In genomic region chr5:122062479-122062878, GRCm38 (mm10) we compare ENCODE assay signal across 11 mouse cellular contexts. TPM values are rescaled to one million over a fixed set of nuclear protein-coding genes. Genes with fewer than 3 reads are reported as not detected.
DNase-seq lines count a peak whose midpoint lies in the region; ATAC-seq and TF ChIP-seq lines count a peak whose summit lies in the region.
"Had no signal": no experiment of that assay in that cellular context is flagged by ENCODE, and none has a peak within 500 bp of the region (broad histone marks: within the 10 kb centered on the region; RNA-seq: fewer than 3 reads in every experiment).

No protein-coding gene starts in this region.

- H3K36me3 ChIP-seq in embryonic facial prominence, embryonic 12.5 days, result no peaks in the 10 kb centered on the region
- no peaks in the 10 kb centered on the region for H3K36me3 ChIP-seq in embryonic facial prominence, embryonic 10.5 days (replicated peaks)
- no peaks in the 10 kb centered on the region for H3K36me3 ChIP-seq in hindbrain, embryonic 16.5 days (ENCODE audit: control insufficient read depth, insufficient read depth, low read length)
- no peaks in the 10 kb centered on the region for H3K36me3 ChIP-seq in hindbrain, embryonic 13.5 days
- H3K36me3 ChIP-seq in lung, embryonic 16.5 days (ENCODE audit: control insufficient read depth, insufficient read depth, low read length), result no peaks in the 10 kb centered on the region
- no peaks in the 10 kb centered on the region for H3K36me3 ChIP-seq in midbrain, postnatal 0 days (ENCODE audit: insufficient read depth, low read length)
- H3K36me3 ChIP-seq: limb, embryonic 15.5 days had no signal

- H3K4me2 ChIP-seq in embryonic facial prominence, embryonic 12.5 days (replicated peaks), result 0 out of 2 replicates have a peak overlapping the region, but pooled peaks have one; percentile 7
- H3K4me2 ChIP-seq in hindbrain, embryonic 16.5 days (ENCODE audit: low read length), result peak overlapping the region; percentile 29
- H3K4me2 ChIP-seq in hindbrain, embryonic 13.5 days, result no peak overlapping the region
- no peak overlapping the region for H3K4me2 ChIP-seq in lung, embryonic 16.5 days (ENCODE audit: low read depth, low read length)
- H3K4me2 ChIP-seq in midbrain, postnatal 0 days (ENCODE audit: low read depth, low read length, poor library complexity, severe bottlenecking), result 0 out of 2 replicates have a peak overlapping the region, but pooled peaks have one; percentile 12
- H3K4me2 ChIP-seq: limb, embryonic 15.5 days had no signal

- H3K27ac ChIP-seq in embryonic facial prominence, embryonic 12.5 days, result no peak overlapping the region
- H3K27ac ChIP-seq in embryonic facial prominence, embryonic 10.5 days (replicated peaks), result no peak overlapping the region
- H3K27ac ChIP-seq in hindbrain, embryonic 16.5 days (ENCODE audit: low read depth, low read length), result no peak overlapping the region
- no peak overlapping the region for H3K27ac ChIP-seq in hindbrain, embryonic 13.5 days
- H3K27ac ChIP-seq in lung, embryonic 16.5 days (ENCODE audit: low read length), result no peak overlapping the region
- H3K27ac ChIP-seq in midbrain, postnatal 0 days (ENCODE audit: low read depth, low read length), result 0 out of 2 replicates have a peak overlapping the region, but pooled peaks have one; percentile 12
- H3K27ac ChIP-seq: limb, embryonic 15.5 days had no signal

- WGBS in embryonic facial prominence, embryonic 12.5 days, result 32% methylated on average over 12 of the region's 12 CpGs
- 40% methylated on average over 12 of the region's 12 CpGs for WGBS in embryonic facial prominence, embryonic 10.5 days
- 25% methylated on average over 12 of the region's 12 CpGs for WGBS in hindbrain, embryonic 16.5 days
- 37% methylated on average over 12 of the region's 12 CpGs for WGBS in hindbrain, embryonic 13.5 days
- WGBS in lung, embryonic 16.5 days, result 13% methylated on average over 12 of the region's 12 CpGs
- WGBS in midbrain, postnatal 0 days, result 35% methylated on average over 12 of the region's 12 CpGs

- DNase-seq in embryonic facial prominence, embryonic 10.5 days (ENCODE audit: low spot score), result no peak
- no peak for DNase-seq in lung, postnatal 25 days (ENCODE audit: low spot score)
- DNase-seq in midbrain, postnatal 0 days (ENCODE audit: low spot score), result no peak
- DNase-seq in T-cell, adult 2 months (ENCODE audit: low spot score), result no peak
- DNase-seq: thymus, adult 18-20 months had no signal

- ATAC-seq in embryonic facial prominence, embryonic 12.5 days (ENCODE audit: insufficient number of reproducible peaks, insufficient read depth, low FRiP score, low TSS enrichment), result no peak
- ATAC-seq in hindbrain, embryonic 16.5 days, result no peak
- ATAC-seq in hindbrain, embryonic 13.5 days (ENCODE audit: low FRiP score), result no peak
- peak; percentile 18; the same call in 1 of the 2 replicates for ATAC-seq in lung, embryonic 16.5 days (ENCODE audit: low read depth)
- ATAC-seq in midbrain, postnatal 0 days (ENCODE audit: low FRiP score), result no peak

- H3K9me3 ChIP-seq in embryonic facial prominence, embryonic 12.5 days, result peaks cover 2% of the 10 kb centered on the region; the same call in 1 of the 2 replicates
- H3K9me3 ChIP-seq in embryonic facial prominence, embryonic 10.5 days, result peaks cover 5% of the 10 kb centered on the region
- peaks cover 1% of the 10 kb centered on the region; the same call in 1 of the 2 replicates for H3K9me3 ChIP-seq in hindbrain, embryonic 16.5 days (ENCODE audit: control insufficient read depth, low read length)
- no peaks in the 10 kb centered on the region for H3K9me3 ChIP-seq in hindbrain, embryonic 13.5 days
- H3K9me3 ChIP-seq in lung, embryonic 16.5 days (ENCODE audit: control insufficient read depth, low read length), result peaks cover 3% of the 10 kb centered on the region
- no peaks in the 10 kb centered on the region for H3K9me3 ChIP-seq in midbrain, postnatal 0 days (ENCODE audit: low read length)
- H3K9me3 ChIP-seq: limb, embryonic 15.5 days had no signal

- no peak overlapping the region for H3K4me3 ChIP-seq in embryonic facial prominence, embryonic 12.5 days
- no peak overlapping the region for H3K4me3 ChIP-seq in embryonic facial prominence, embryonic 10.5 days
- no peak overlapping the region for H3K4me3 ChIP-seq in hindbrain, embryonic 16.5 days (ENCODE audit: low read length)
- no peak overlapping the region for H3K4me3 ChIP-seq in hindbrain, embryonic 13.5 days
- no peak overlapping the region for H3K4me3 ChIP-seq in lung, embryonic 16.5 days (ENCODE audit: low read length)
- H3K4me3 ChIP-seq in midbrain, postnatal 0 days (ENCODE audit: low read depth, low read length), result no peak overlapping the region
- H3K4me3 ChIP-seq: limb, embryonic 15.5 days had no signal

- H3K9ac ChIP-seq in embryonic facial prominence, embryonic 12.5 days, result no peak overlapping the region
- 0 out of 2 replicates have a peak overlapping the region, but pooled peaks have one; percentile 24 for H3K9ac ChIP-seq in hindbrain, embryonic 16.5 days (ENCODE audit: low read depth, low read length)
- no peak overlapping the region; the same call in 1 of the 2 replicates for H3K9ac ChIP-seq in hindbrain, embryonic 13.5 days
- no peak overlapping the region for H3K9ac ChIP-seq in lung, embryonic 16.5 days (ENCODE audit: low read length)
- no peak overlapping the region for H3K9ac ChIP-seq in midbrain, postnatal 0 days (replicated peaks; ENCODE audit: low read length, poor library complexity, severe bottlenecking)
- H3K9ac ChIP-seq: limb, embryonic 15.5 days had no signal

- H3K4me1 ChIP-seq in embryonic facial prominence, embryonic 12.5 days, result peaks cover 5% of the 10 kb centered on the region; the same call in 1 of the 2 replicates
- peaks cover 38% of the 10 kb centered on the region for H3K4me1 ChIP-seq in embryonic facial prominence, embryonic 10.5 days
- H3K4me1 ChIP-seq in hindbrain, embryonic 16.5 days (ENCODE audit: control insufficient read depth, insufficient read depth, low read depth, low read length), result no peaks in the 10 kb centered on the region; the same call in 1 of the 2 replicates
- H3K4me1 ChIP-seq in hindbrain, embryonic 13.5 days (replicated peaks), result peaks cover 23% of the 10 kb centered on the region
- peaks cover 4% of the 10 kb centered on the region; the same call in 1 of the 2 replicates for H3K4me1 ChIP-seq in lung, embryonic 16.5 days (replicated peaks; ENCODE audit: control insufficient read depth, insufficient read depth, low read length)
- H3K4me1 ChIP-seq in midbrain, postnatal 0 days (ENCODE audit: insufficient read depth, low read length), result no peaks in the 10 kb centered on the region

- no peak for TF ChIP-seq CTCF in midbrain, postnatal 0 days (IDR thresholded peaks at IDR 0.05)

- H3K27me3 ChIP-seq in embryonic facial prominence, embryonic 12.5 days, result 0 out of 2 replicates have a peak, but pooled peaks cover 9% of the 10 kb centered on the region
- peaks cover 19% of the 10 kb centered on the region; the same call in 1 of the 2 replicates for H3K27me3 ChIP-seq in embryonic facial prominence, embryonic 10.5 days (replicated peaks; ENCODE audit: low read depth, poor library complexity, severe bottlenecking)
- no peaks in the 10 kb centered on the region for H3K27me3 ChIP-seq in hindbrain, embryonic 16.5 days (replicated peaks; ENCODE audit: control insufficient read depth, insufficient read depth, low read length)
- H3K27me3 ChIP-seq in hindbrain, embryonic 13.5 days, result 0 out of 2 replicates have a peak, but pooled peaks cover 15% of the 10 kb centered on the region
- no peaks in the 10 kb centered on the region for H3K27me3 ChIP-seq in lung, embryonic 16.5 days (ENCODE audit: control insufficient read depth, insufficient read depth, low read depth, low read length)
- peaks cover 4% of the 10 kb centered on the region; the same call in 1 of the 2 replicates for H3K27me3 ChIP-seq in midbrain, postnatal 0 days (ENCODE audit: insufficient read depth, low read length)

RNA-seq across cellular contexts. Expression of gene Cux2, which starts 12.6 kb away (rescaled TPM):
- polyA plus RNA-seq in embryonic facial prominence, embryonic 12.5 days (2016; fragmentation: Nextera tagmentation; extraction: Ambion mirVana), result 5.9 and 7.1 TPM in 2 replicates
- polyA plus RNA-seq in embryonic facial prominence, embryonic 10.5 days (2016; fragmentation: Nextera tagmentation; extraction: Ambion mirVana), result 4.9 and 5.1 TPM in 2 replicates
- 16.7 and 18.7 TPM in 2 replicates for polyA plus RNA-seq in hindbrain, embryonic 16.5 days (2015; fragmentation: Nextera tagmentation; extraction: Ambion mirVana)
- polyA plus RNA-seq in hindbrain, embryonic 13.5 days (2015; fragmentation: Nextera tagmentation; extraction: Ambion mirVana), result 28.1 and 29.1 TPM in 2 replicates
- polyA plus RNA-seq in lung, embryonic 16.5 days (2015; fragmentation: Nextera tagmentation; extraction: Ambion mirVana), result 1.5 and 2.3 TPM in 2 replicates
- 40.1 and 40.2 TPM in 2 replicates for total RNA-seq in midbrain, postnatal 0 days (2014; rRNA removed)
- 15.4 and 17.4 TPM in 2 replicates for polyA plus RNA-seq in midbrain, postnatal 0 days (2015; fragmentation: Nextera tagmentation; extraction: Ambion mirVana)

RNA-seq across cellular contexts. Expression of gene Myl2, which starts 38.3 kb away (rescaled TPM):
- polyA plus RNA-seq in embryonic facial prominence, embryonic 12.5 days (2016; fragmentation: Nextera tagmentation; extraction: Ambion mirVana), result 0.52 and 2.4 TPM in 2 replicates
- polyA plus RNA-seq in embryonic facial prominence, embryonic 10.5 days (2016; fragmentation: Nextera tagmentation; extraction: Ambion mirVana), result 0.57 TPM in 1 of 2 replicates, not detected in the other
- 1.9 and 2.7 TPM in 2 replicates for polyA plus RNA-seq in hindbrain, embryonic 16.5 days (2015; fragmentation: Nextera tagmentation; extraction: Ambion mirVana)
- 3.7 and 7.3 TPM in 2 replicates for polyA plus RNA-seq in hindbrain, embryonic 13.5 days (2015; fragmentation: Nextera tagmentation; extraction: Ambion mirVana)
- 12.4 and 12.7 TPM in 2 replicates for polyA plus RNA-seq in lung, embryonic 16.5 days (2015; fragmentation: Nextera tagmentation; extraction: Ambion mirVana)
- 0.55 and 0.99 TPM in 2 replicates for total RNA-seq in midbrain, postnatal 0 days (2014; rRNA removed)
- 4.4 and 4.6 TPM in 2 replicates for polyA plus RNA-seq in midbrain, postnatal 0 days (2015; fragmentation: Nextera tagmentation; extraction: Ambion mirVana)
- total RNA-seq: megakaryocyte progenitor cell, adult 5-6 weeks had no signal

Comparison
In these comparisons a context has a peak if more than half of its experiments do, and no peak if none do; other contexts are left out.
1. H3K4me2 ChIP-seq: peak in embryonic facial prominence, embryonic 12.5 days (single experiment), hindbrain, embryonic 16.5 days (single experiment) and midbrain, postnatal 0 days (single experiment); none in hindbrain, embryonic 13.5 days (single experiment) and lung, embryonic 16.5 days (single experiment).